Mouse (Mus musculus) limb, embryonic 12.5 days (tissue): ENCODE measurements around the gene Utp6. TPM values are rescaled to one million over a fixed set of nuclear protein-coding genes. Genes with fewer than 3 reads are reported as not detected.

ENCODE experiments used
- ATAC-seq: fragments of 200-750 bp; cut with Nextera tagmentation; 2 replicates; pipeline ENCODE4 v1.8.0; 2017; ENCODE audit warnings: low read depth, moderate TSS enrichment; ENCODE audit not compliant: insufficient number of reproducible peaks, insufficient read depth, low FRiP score, low TSS enrichment
- H3K27ac ChIP-seq: fragments of 300-500 bp; sonication (generic); 2 replicates; pipeline ENCODE4 v1.5.1; 2016; ENCODE audit warnings: mild to moderate bottlenecking, moderate library complexity
- H3K27me3 ChIP-seq: fragments of 300-500 bp; sonication (generic); 2 replicates; pipeline ENCODE4 v1.6.1; 2016; ENCODE audit warnings: mild to moderate bottlenecking, moderate library complexity
- H3K36me3 ChIP-seq: fragments of 300-500 bp; sonication (generic); 2 replicates; pipeline ENCODE4 v1.6.1; 2016; ENCODE audit warnings: mild to moderate bottlenecking, moderate library complexity
- H3K4me1 ChIP-seq: fragments of 300-500 bp; sonication (generic); replicated peaks from 2 replicates; pipeline ENCODE4 v1.6.1; 2016
- H3K4me2 ChIP-seq: fragments of 300-500 bp; sonication (generic); 2 replicates; pipeline ENCODE4 v1.6.1; 2016; ENCODE audit warnings: mild to moderate bottlenecking, moderate library complexity
- H3K4me3 ChIP-seq: fragments of 300-500 bp; sonication (generic); replicated peaks from 2 replicates; pipeline ENCODE4 v1.5.1; 2016; ENCODE audit warnings: mild to moderate bottlenecking
- H3K9ac ChIP-seq: fragments of 300-500 bp; sonication (generic); replicated peaks from 2 replicates; pipeline ENCODE4 v1.6.1; 2016; ENCODE audit warnings: mild to moderate bottlenecking, moderate library complexity
- H3K9me3 ChIP-seq: fragments of 300-500 bp; sonication (generic); 2 replicates; pipeline ENCODE4 v1.6.1; 2016; ENCODE audit warnings: mild to moderate bottlenecking, moderate library complexity
- WGBS: fragments of 180-500 bp; shearing (Covaris S2); methylation state at CpG from one replicate; pipeline ENCODE4 v1.1.7; 2016; 5-methylcytosine and 5-hydroxymethylcytosine counted together
- polyA plus RNA-seq: library from polyadenylated mRNA; unstranded; fragments of >200 nt; fragmentation: Nextera tagmentation; extraction: Ambion mirVana; gene quantifications from 2 replicates; pipeline ENCODE4 v1.2.1, GENCODE M21; 2016

Utp6 gene
- polyA plus RNA-seq, 1 experiment from 2014 or later: 72.0 TPM

DNA sequence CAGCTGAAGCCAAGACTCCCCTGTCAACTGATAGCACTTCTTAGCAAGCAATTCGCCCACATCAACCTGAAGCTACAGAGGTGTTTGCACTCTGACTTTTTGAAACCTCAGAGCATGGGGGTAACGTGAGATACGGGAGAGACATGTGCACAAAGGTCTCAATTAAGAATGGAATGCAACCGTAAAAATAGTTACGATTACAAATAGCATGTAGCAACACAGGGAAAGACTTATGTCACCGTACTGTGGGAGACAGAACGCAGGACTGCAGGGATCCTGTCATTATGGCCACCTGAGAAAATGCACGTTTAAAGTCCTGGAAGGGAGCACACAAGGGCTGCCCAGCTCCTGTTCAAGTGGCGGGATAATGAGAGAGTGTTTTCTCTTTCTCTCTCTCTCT is 55.3 kb downstream of the Utp6 start:
- Histone ChIP-seq H3K36me3 (no peaks in the 10 kb centered on the region), H3K27ac (no peak overlapping the region), H3K9ac (no peak overlapping the region), H3K27me3 (no peaks in the 10 kb centered on the region), H3K4me1 (peaks cover 9% of the 10 kb centered on the region), H3K4me3 (no peak overlapping the region), H3K9me3 (no peaks in the 10 kb centered on the region), H3K4me2 (no peak overlapping the region)
- ATAC-seq: no peak
- 36% methylated on average over 9 of the region's 9 CpGs for WGBS

DNA sequence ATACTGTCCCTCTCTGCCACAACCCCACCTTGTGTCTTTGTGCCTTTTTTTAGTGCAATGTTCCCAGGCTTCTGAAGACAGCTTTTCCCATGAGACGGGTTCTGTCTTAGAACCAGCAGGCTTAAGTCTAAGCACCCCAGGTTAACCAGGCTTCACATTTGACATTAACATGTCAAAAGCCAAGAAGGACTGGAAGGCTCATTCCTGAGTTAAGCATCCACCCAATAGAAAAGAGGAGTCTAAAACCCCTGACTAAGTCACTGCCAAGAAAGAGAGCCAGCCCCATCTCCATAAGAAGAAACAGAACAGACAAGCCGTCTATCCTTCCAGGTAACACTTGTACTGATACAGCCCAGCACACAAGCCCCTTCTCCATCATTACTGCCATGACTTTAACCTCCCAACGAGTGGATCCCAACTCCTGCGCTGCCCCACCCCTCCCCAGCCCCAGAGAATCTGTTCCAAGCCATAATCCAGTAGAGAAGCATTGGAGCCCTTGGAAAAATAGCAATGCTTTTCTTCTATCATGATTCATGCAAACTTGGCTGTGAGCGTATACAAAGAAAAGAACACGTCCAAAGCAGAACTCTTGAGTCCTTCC is 59.2 kb downstream of the Utp6 start:
- Histone ChIP-seq H3K4me3 (no peak overlapping the region), H3K4me1 (0 out of 2 replicates have a peak, but pooled peaks cover 2% of the 10 kb centered on the region), H3K27me3 (no peaks in the 10 kb centered on the region), H3K9me3 (no peaks in the 10 kb centered on the region), H3K4me2 (no peak overlapping the region), H3K9ac (no peak overlapping the region), H3K27ac (no peak overlapping the region), H3K36me3 (no peaks in the 10 kb centered on the region)
- 84% methylated on average over 6 of the region's 6 CpGs for WGBS
- ATAC-seq: no peak

- Histone ChIP-seq H3K9ac (no peak overlapping the region), H3K27ac (no peak overlapping the region), H3K4me1 (no peaks in the 10 kb centered on the region), H3K9me3 (no peaks in the 10 kb centered on the region), H3K36me3 (no peaks in the 10 kb centered on the region), H3K4me3 (no peak overlapping the region), H3K27me3 (no peaks in the 10 kb centered on the region), H3K4me2 (no peak overlapping the region)
- no peak for ATAC-seq
- 84% methylated on average over 6 of the region's 6 CpGs for WGBS
Observed at GRCm38 (mm10) chr11:79901146-79901545, 61.0 kb downstream of the Utp6 start.

- Histone ChIP-seq H3K27me3 (no peaks in the 10 kb centered on the region), H3K4me1 (no peaks in the 10 kb centered on the region; the same call in 1 of the 2 replicates), H3K27ac (no peak overlapping the region), H3K9ac (no peak overlapping the region), H3K9me3 (no peaks in the 10 kb centered on the region), H3K4me2 (no peak overlapping the region), H3K4me3 (no peak overlapping the region), H3K36me3 (no peaks in the 10 kb centered on the region)
- WGBS: 88% methylated on average over 6 of the region's 6 CpGs
- no peak for ATAC-seq
Observed at GRCm38 (mm10) chr11:79892259-79892658, 69.9 kb downstream of the Utp6 start.

- Histone ChIP-seq H3K9me3 (no peaks in the 10 kb centered on the region), H3K4me1 (no peaks in the 10 kb centered on the region; the same call in 1 of the 2 replicates), H3K36me3 (no peaks in the 10 kb centered on the region), H3K4me2 (no peak overlapping the region), H3K27ac (no peak overlapping the region), H3K9ac (no peak overlapping the region), H3K4me3 (no peak overlapping the region), H3K27me3 (no peaks in the 10 kb centered on the region)
- ATAC-seq: no peak
- WGBS: 82% methylated on average over 2 of the region's 2 CpGs
Observed at GRCm38 (mm10) chr11:79890822-79891221, 71.4 kb downstream of the Utp6 start.

GRCm38 (mm10) chr11:79886961-79887360 is 75.2 kb downstream of the Utp6 start:
- H3K9ac ChIP-seq: no peak overlapping the region
- no peak overlapping the region for H3K4me3 ChIP-seq
- H3K9me3 ChIP-seq: no peaks in the 10 kb centered on the region
- H3K27me3 ChIP-seq: no peaks in the 10 kb centered on the region
- no peak overlapping the region for H3K27ac ChIP-seq
- no peak overlapping the region for H3K4me2 ChIP-seq
- 96% methylated on average over 1 of the region's 1 CpGs for WGBS
- H3K4me1 ChIP-seq: no peaks in the 10 kb centered on the region; the same call in 1 of the 2 replicates
- no peak for ATAC-seq
- no peaks in the 10 kb centered on the region for H3K36me3 ChIP-seq

DNA sequence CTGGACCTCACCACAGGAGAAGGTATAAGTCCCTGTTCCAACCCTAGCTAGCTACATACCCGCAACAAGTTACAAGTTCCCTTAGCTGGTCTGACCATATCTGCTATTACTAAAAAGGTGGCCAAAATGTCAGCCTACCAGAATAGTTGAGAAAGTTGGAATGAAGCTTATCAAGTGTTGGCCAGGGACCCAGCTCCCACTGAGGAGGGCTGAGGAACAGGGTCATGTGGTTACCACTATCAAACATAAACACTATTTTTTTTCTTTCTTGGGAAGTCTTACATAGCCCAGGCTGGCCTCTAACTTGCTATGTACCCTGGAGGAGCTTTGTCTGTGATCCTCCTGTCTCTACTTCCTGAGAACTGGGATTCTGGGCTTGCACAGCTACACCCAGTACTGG is 75.8 kb downstream of the Utp6 start:
- WGBS: 100% methylated on average over 1 of the region's 1 CpGs

GRCm38 (mm10) chr11:79885713-79886393 is 76.3 kb downstream of the Utp6 start:
- no peaks in the 10 kb centered on the region for H3K27me3 ChIP-seq
- H3K36me3 ChIP-seq: no peaks in the 10 kb centered on the region
- H3K4me1 ChIP-seq: no peaks in the 10 kb centered on the region; the same call in 1 of the 2 replicates
- WGBS: 85% methylated on average over 13 of the region's 13 CpGs
- no peak overlapping the region for H3K4me2 ChIP-seq
- H3K4me3 ChIP-seq: no peak overlapping the region
- no peak overlapping the region for H3K27ac ChIP-seq
- no peaks in the 10 kb centered on the region for H3K9me3 ChIP-seq
- H3K9ac ChIP-seq: no peak overlapping the region
- no peak; the same call in 1 of the 2 replicates for ATAC-seq

More for the DNA sequence above, 75.8 kb downstream of the Utp6 start:
- Histone ChIP-seq H3K27ac (no peak overlapping the region), H3K27me3 (no peaks in the 10 kb centered on the region), H3K4me2 (no peak overlapping the region), H3K9ac (no peak overlapping the region), H3K36me3 (no peaks in the 10 kb centered on the region), H3K4me3 (no peak overlapping the region), H3K9me3 (no peaks in the 10 kb centered on the region), H3K4me1 (no peaks in the 10 kb centered on the region; the same call in 1 of the 2 replicates)
- ATAC-seq: no peak

DNA sequence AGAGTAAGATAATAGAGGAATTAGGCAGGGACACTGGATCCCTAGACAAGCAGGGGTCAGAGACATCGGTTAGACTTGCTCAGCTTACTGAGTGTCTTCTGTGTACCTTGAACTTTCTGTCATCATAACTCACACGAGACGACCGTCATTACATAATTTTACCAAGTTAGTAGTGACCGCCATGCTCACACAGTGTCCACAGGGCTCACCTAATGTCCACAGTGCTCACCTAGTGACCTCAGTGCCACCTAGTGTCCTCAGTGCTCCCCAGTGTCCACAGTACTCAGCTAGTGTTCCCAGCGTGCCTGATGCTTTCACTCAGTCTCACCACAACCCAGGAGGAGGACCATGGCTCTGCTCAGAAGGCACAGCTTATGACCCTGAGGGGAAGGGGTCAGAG is 77.4 kb downstream of the Utp6 start:
- Histone ChIP-seq H3K4me1 (no peaks in the 10 kb centered on the region; the same call in 1 of the 2 replicates), H3K27ac (no peak overlapping the region), H3K4me2 (no peak overlapping the region), H3K36me3 (no peaks in the 10 kb centered on the region), H3K4me3 (no peak overlapping the region), H3K9me3 (no peaks in the 10 kb centered on the region), H3K27me3 (no peaks in the 10 kb centered on the region), H3K9ac (no peak overlapping the region)
- no peak for ATAC-seq
- 88% methylated on average over 6 of the region's 6 CpGs for WGBS

Other genes starting within 250 kb of the Utp6 start
- 30.1 and 31.7 TPM in 2 replicates for gene Suz12, start 30.7 kb upstream of the Utp6 start, polyA plus RNA-seq
- gene Crlf3, start 118.6 kb upstream of the Utp6 start, polyA plus RNA-seq: 59.4 and 60.1 TPM in 2 replicates
- gene Atad5, start 127.0 kb upstream of the Utp6 start, polyA plus RNA-seq: 17.4 and 19.9 TPM in 2 replicates
- gene Tefm, start 179.8 kb upstream of the Utp6 start, polyA plus RNA-seq: 32.4 and 34.9 TPM in 2 replicates
- 0.45 and 1.2 TPM in 2 replicates for gene Adap2, start 191.7 kb upstream of the Utp6 start, polyA plus RNA-seq
- 6.3 and 6.4 TPM in 2 replicates for gene Rnf135, start 221.5 kb upstream of the Utp6 start, polyA plus RNA-seq
- gene Rhot1, start 246.6 kb upstream of the Utp6 start, polyA plus RNA-seq: 58.2 and 59.5 TPM in 2 replicates